Mouse (Mus musculus): Measurements from ENCODE around the gene Rbfox3.
A peak's percentile ranks its signal among the peaks of the same experiment; 100 is the strongest.

Gene Rbfox3

DNA sequence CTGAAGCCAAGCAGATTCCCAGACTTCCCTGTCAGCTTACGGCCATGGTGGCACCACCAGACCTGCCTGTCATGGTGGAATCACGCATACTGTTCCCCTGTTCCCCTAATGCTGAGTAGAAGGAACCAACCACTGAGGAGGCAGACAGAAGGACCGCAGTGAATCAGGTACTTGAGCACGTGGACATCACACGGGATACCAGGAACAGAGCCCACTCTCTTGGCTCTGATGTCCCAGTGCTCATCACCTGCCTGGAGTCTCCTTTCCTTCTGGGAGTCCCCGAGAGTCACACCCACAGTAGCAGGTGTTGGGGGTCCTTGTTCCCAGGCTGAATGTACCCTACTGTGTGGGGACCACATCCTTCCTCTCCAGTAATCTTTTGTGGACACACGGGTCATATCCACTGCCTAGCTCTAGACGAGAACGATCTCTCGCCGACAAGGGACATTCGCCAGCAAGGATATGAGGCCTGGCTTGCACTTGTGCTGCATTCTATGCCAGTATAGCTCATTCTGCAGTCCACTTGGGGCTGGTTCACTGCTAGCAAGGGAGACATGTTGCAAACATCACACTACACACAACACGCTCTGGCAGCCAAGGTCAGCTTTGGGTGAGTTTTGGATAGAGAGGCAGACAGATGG lies 32.7 kb downstream of the Rbfox3 start:
- no peak for DNase-seq

DNA sequence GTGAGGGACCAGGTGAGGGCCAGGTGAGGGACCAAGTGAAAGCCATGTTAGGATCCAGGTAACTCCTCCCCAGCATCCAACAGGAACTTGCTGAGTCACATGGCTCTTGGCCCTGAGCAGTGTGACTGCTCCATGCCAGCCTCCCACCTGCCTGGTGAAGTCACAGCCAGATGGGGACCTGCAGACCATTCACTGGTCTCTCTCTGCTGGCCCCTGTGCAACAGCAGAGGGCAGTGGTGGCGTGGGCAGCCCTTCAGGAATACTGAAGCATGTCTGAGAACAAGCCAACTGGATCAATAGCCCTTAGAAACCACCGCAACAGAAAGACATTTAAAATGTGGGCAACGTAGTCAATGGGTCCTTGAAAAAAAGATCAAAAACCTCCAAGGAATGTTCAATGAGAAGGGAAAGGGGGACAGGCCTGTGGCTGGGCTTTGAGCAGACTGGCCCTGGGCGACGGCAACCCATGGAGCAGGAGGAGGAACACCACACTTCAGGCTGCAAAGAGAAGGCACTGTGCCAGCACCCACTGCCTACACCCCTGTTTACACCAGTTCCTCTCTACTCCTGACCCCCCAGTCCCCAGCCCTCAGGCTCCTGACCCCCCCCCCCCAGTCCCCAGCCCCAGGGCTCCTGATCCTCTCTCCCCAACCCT lies 36.0 kb downstream of the Rbfox3 start:
- no peak for DNase-seq

DNA sequence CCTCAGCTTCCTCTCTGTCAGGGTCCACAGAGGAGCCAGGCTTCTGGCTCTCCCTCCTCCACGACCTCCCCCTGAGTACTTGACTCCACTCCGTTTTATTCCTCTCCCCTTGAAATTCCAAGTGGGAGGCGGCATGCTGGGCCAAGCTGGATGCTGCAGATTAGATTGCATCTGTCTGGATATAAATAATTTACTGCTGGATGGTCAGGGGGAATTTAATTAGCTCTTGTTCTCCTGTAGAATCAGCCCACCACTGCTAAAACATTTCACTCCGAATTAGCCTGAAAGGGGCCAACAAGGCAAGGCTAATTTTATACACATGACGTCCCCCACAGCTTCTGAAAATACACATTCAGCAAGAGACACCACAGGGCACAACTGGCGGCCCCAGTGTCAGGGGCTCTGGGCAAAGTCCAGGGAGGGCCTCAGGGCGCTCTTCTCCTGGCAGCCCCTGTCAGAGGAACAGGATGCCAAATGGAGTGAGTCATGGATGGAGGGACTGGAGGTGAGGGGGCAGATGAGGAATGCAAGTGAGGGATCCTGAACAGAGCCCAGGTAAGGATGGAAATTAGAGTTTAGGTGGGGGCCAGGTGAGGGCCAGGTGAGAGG lies 36.8 kb downstream of the Rbfox3 start:
- no peak for DNase-seq

DNA sequence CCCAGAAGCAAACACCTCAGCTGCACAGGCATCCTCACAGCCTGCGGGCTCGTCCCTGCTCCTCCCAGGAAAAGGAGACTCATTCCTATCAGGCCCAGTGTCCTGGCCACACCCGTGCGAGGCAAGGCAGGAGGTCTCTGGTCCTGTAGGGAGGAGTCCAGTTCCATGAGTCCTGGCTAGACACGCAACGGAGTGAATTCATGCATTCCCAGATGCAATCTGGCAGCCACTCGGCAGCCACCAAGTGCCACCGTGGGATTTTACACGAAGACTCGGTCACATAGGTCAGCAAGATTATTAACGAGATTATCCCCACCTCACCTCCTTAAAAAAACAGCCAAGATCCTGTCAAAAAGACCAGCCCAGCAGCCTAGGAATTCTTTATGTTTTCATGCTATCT lies 37.4 kb downstream of the Rbfox3 start:
- no peak for DNase-seq

DNA sequence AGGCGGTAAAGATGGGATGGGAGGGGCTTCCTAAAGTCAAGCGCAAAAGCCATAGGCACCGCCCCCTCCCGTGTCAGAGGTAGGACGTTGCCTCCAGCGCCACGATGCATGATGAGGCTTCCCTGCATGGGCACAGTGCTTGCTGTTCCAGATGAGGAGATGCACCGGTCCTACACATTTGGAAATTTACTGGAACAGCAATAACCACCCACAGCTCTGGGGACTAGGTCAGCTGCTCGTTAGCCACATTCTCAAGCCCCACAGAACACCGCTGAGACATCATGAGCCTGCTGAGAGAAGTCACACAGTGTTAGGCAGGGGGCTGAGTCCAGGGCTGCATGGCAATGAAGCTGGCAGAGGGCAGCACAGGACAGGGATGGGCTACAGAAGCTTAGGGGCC lies 39.9 kb downstream of the Rbfox3 start:
- no peak for DNase-seq

DNA sequence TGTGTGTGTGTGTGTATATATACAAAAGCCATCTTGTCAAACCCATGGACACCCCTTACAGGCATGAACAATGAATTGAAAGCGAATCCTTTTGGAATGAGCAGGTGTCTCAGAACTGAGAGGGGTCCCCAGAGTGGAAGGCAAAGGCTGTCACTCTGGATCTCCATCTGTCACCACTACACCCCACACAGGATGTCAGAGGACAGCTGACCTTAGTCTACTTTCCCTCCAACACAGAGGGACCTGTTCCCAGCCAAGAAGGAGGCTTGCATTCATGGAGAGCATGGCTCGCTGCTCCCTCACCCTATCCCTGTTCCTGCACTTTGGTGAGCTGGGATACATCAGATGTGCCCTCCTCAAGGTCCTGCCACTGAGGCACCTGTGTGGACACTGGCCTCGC lies 48.0 kb downstream of the Rbfox3 start:
- DNase-seq: no peak

DNA sequence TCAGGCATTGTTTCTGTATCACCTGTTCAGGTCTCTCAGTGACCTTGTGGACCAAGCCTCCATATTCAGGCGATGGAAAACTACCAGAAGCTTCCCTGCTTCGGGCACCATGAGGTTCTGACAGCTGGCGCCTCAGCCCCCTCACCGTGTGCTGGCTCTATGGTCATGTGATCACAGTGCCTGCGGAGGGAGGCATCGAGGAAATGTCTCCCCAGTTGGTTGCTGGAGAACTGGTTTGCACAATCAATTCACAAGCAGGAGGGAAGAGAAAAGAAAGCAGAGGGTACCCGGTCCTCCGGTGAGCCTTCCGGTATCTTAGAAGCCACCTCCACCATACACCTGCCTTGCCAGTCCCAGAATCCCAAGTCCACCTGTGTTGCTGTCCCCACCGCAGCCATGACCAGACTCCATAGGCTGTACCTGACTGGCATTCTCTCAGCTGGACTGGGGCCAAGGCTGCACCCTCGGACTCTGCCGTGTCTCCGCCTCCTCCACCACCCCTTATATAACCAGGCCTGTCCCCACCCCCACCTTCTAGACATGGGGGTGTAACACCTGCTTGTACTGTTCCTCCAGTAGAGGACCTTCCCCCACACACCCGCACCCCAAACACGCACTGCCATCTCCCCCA lies 49.5 kb downstream of the Rbfox3 start:
- peak; percentile 83 for DNase-seq

DNA sequence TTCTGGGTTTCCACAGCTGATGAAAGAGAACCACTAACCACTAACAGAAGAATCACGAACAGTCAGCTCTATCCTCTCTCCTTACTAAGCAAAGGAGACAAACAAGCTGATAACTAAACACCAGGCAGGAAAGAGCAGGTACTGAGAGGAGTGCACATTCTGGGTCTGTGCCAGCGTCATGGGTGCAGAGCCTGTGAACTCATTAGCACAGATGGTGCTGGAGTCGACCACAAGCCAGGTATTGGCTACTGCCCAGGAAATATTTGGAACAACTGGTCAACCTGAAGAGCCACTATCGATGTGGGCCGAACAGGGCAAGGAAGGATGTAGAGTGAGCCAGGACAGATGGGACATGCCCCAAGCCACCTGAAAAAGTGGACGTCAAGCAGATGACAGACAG lies 50.2 kb downstream of the Rbfox3 start:
- no peak for DNase-seq

DNA sequence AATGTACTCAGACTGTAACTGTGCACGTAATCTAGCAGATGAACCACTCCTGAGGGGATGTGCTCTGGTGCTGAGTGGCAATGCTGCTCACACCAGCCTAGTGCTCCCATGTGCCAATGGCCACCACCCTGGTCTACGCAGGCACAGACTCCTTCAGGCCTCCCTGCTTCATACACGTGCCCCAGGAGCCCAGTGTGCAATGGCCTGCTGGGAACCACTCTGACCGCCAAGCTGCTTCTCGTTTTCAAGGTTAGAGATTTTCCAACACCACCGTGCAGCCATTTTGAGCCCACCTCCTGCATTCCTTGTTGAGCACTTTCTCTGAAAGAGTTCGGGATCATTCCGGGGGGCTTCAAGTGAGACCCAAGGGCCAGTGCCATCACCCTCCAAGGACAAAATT lies 50.6 kb downstream of the Rbfox3 start:
- DNase-seq: no peak

DNA sequence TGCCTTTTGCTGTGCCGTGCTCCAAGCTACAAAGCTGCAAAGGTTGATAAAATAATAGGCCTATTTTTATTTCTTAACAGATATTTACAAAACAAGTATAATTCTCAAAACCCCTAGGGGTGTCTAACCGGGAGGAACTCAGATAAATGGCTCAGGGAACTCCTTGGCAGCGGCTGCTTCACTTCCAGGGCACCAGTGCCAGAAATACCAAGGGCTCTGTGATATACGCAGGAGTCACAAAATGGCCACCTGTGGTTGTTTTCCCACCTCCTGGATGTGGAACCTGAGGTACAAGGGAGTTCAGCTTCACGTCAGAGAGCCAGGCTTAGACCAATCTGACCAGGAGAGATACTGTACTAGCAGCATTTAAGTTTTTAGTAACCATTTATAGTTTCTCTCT lies 51.6 kb downstream of the Rbfox3 start:
- DNase-seq: no peak

DNA sequence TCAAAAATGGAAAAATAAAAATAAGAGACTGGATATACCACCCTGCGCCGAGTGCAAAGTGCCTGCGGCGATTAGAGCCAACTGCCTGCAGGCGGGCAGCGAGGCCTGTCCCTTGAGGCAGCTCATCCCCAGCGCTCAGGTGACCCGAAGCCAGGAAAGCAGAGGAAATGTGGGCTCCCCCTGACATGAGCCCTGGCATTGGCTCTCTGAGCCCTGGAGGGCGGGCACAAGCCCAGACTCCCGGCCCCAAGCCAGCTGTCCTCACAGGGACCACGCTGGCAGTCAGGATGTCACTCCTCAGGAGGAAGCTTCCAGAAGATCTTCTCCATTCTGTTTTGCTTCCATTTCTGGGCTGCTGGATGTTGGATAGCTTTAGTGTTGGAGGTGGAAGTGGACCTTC lies 53.1 kb downstream of the Rbfox3 start:
- no peak for DNase-seq

DNA sequence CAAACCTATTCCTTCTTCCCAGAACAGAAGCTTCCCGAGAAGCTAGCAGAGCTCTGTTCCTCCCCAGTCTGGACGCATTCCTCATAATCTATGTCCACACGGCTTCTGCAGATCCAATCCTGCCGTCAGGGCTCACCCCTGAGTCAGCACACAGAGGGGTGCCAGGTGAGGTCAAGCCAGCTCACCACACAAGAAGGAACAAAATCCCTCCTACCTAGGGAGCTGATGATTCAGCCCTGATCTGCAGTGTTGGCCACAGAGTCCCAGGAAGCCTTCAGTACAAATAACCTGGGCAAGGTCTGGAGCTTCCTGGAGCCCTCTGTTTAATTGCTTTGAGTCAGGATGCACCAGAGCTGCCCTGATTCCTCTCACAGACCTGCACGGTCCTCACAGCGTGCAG lies 60.0 kb downstream of the Rbfox3 start:
- no peak for DNase-seq

DNA sequence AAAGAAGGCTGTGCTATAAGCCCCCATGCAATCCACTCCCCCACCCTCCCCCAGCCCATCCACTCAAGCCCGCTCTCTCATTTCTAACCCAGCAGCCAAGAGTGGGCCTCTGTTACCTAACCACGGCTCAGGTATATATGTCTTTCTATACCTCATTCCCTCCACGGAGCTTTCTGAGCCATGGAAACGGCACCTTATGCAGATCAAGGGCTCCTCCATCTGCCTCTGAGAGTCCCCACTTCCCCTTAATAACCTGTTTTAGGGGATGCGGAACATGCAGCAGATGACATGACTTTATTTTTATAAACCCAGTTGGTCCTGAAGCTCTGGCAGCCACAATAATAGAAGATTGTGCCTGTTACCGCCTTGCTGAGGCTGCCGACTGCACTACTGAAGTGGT lies 63.4 kb downstream of the Rbfox3 start:
- DNase-seq: no peak

DNA sequence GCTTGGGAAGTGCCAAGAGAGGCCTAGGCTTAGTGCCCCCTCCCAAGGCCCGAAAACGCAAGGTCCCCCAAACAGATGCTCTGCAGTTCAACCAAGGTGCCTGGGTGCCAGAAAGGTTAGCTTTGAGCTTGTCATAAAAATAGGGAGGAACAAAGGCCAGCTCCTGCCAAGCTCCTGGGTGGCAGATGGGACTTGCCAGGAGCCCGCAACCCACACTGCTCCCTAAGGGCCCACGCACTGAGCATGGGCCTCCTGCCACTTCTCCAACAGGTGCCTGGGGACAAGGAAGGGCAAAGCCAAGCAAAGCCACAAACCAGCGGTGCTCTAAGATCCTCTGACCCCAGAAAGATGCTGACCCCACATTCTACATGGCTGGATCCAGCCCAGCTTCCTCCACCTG lies 70.4 kb downstream of the Rbfox3 start:
- no peak for DNase-seq

DNA sequence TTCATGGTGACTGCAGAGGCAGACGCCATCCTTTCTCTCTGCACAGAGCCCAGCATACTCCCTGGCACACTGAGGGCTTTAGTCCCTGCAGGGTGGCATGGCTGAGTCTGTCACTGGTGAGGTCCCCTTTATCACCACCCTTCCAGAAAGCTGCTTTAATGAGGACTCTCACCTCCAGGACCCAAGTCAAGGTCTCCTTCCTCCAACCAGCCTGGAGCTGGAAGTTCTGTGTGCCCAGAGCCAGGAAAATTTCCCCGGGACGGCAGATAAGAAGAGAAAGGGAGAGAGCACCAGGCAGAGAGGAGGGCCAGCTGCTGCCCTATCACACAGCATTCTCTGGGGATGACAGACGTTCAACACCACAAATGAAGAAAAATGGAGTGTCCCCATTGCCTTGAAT lies 73.2 kb downstream of the Rbfox3 start:
- DNase-seq: no peak

DNA sequence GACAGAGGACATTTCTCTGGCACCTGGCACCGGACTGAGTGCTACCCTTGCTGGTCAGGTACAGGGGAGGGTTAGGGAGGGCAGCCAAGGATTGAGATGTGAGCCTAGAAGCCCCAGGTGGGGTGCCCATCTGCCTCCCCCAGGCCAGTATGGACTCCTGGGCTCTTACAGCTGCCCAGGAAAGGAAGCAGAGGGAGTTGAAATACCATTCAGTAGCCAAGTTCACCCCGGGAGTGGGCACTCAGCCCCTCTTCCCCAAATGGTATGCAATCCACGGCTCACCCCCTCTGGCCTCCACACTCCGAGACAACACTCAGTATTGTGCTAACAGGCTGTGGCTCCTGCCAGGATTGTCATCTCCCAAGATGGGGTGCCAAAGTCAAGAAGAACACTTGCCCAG lies 74.5 kb downstream of the Rbfox3 start:
- DNase-seq: no peak

DNA sequence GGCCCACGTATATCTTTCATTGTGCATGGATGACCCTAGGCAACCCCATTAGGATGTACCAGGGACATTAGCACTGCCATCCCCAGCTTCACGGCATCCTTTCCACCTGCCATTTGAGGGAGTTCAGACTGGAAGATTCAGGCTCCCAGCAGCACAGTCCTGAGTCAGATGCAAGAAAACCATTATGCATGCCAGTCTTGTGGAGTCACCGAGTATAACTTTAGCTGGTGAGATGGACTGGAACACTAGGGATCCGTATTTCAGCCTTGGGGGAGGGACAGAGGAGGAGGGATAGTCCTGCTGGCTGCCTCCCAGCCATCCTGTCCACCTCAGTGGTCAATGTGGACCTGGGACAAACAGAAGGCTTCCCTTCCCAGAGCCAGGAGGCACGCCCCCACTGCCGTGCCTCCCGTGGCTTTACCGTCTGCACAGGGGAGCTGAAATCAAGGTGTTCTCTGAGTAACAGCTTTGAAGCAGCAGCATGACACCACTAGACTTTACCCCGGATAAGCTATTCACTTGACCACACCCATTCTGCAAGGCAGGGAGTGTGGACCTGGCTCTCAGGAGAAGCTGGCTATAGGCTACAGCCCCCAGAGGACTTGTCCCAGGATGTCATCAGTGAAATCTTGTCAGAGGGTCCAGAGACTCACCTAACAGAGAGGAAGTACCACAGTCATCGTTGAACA lies 78.5 kb downstream of the Rbfox3 start:
- no peak for DNase-seq

DNA sequence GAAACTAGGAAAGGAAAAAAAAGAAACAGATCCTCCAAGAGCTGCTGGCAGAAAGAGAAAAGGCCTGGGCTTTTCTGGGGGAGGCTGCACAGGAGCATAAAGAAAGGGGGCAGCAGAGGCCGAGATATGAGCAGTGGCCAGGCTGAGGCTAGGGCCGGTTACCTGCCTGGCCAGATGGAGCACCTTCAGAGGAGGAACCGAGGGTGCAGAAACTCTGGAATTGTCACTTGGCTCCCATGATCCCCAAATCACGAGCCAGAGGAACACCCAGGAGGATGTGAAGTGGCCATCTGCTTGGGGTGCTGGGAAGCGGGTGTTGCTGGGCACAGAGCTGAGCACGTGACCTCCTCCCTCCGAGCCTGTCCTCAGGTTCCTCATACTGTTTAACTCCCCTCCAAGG lies 79.7 kb downstream of the Rbfox3 start:
- DNase-seq: no peak

DNA sequence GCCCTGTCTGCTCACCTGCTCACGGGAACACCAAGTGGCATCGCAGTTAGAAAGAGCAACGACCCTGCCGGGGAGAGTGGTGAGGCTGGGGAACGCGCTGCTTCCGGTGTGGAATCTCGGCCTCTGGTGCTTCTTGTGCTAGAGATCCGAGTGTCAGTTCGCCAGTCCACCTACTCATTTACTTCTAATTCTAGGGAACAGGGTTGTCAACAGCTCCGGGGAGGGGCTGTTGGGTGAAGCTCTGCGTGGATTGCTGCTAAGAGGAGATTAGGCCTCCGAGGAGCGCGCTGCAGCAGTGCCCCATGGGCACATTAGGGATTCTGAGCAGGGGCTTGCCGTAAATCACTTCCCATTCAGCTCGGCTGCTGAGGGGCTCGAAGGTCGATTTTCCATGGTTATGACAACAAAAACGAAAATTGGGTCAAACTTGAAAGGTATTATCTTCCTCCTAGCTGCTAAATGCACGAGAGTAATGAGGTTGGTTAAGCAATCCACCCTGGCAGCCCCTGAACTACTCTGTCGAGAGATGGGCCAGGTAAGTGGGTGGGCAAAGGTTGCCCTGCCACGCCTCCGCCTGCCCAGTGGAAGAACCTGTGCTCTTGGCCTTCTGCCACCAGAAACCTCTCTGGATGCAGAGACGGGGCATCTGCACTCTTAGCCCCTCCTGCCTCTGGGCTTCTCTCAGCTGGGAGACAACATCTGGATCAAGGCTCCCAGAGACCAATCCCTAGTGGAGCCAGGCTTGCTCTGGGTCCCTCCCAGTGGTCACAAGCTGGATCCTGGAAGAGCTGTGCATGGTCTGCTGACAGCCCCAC lies 85.9 kb downstream of the Rbfox3 start:
- no peak for DNase-seq

DNA sequence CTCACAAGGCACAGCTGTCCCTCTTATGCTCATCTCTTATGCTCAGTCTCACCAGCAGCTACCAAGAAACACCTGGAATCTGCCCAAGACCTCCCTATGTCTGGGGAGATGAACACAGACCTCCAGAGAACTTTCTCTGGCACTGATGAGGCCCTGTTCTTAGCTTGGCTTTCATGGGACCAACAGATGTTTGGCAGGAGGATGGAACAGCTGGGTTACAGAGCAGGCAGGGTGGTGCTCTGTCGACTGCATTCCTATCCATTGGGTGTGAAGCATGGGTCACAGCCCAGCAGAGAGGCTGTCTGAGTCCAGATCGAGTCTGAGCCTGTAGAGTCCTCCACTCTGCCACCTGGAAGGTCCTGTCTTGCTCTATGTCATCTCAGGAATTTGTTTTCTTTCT lies 90.0 kb downstream of the Rbfox3 start:
- DNase-seq: no peak

DNA sequence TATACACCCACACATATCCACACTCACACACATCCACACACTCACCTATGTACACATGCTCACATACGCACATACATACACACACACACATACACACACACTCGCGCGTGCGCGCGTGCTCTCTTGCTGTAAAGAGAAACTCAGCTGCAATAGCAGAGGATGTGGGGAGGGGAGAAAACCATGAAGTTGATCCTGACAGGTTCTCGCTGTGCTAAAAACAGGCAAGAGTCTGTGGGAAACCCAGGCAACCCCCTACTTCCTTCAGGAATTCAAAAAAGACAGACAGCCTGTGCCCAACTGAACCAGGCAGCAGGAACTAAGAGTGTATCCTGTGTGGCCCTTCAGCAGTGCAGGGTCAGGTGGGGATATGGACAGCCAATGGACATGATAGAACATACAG lies 92.9 kb downstream of the Rbfox3 start:
- DNase-seq: no peak

DNA sequence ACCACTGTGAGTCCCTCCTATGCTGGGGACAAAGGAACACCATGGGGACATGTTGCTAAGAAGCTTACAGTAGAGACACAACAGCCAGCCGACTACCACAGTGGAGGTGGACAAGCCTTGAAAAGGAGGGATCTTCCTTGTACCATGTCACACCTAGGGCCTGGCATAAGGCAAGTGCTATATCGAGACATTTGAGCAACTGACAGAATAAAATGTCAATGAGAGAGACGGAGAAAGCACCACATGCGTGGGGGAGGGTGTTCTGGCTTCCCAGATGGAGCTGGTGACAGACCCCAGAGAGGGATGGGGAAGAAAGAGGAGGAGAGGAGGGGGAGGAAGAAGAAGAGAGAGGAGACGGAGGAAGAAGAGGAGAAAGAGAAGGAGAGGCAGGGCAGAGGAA lies 96.3 kb downstream of the Rbfox3 start:
- peak; percentile 52 for DNase-seq

DNA sequence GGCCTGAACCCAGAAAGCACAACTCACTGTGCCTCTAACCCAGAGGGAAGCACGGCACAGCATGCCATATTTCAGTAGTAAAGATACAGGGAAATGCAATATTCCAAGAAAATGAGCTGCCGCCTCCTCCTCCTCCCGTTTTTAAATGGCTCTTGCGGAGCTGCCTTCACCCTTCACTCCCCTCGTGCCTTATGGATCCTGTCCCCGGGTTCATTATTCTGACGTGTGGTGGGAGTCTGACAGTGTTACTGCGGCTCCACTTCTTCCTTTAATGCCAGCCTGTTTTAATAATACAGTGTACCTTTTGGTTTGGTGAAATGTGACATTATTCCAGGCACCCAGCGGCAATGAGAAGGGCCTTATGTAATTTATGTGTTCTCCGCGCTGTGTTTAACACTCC lies 97.5 kb downstream of the Rbfox3 start:
- peak; percentile 50 for DNase-seq
